Mouse (Mus musculus): ENCODE data around the gene Gsdma2. TPM values are rescaled to one million over a fixed set of nuclear protein-coding genes. Genes with fewer than 3 reads are reported as not detected.
"Not testable (repeated sequence)": the region's sequence is repeated elsewhere in the genome, so short reads cannot be mapped to it uniquely, and the experiment has no call there.

Gene Gsdma2
- total RNA-seq (2021) = not detected
- long read RNA-seq, experiment 1 = 0 reads
- long read RNA-seq, experiment 2 = 0 reads

DNA sequence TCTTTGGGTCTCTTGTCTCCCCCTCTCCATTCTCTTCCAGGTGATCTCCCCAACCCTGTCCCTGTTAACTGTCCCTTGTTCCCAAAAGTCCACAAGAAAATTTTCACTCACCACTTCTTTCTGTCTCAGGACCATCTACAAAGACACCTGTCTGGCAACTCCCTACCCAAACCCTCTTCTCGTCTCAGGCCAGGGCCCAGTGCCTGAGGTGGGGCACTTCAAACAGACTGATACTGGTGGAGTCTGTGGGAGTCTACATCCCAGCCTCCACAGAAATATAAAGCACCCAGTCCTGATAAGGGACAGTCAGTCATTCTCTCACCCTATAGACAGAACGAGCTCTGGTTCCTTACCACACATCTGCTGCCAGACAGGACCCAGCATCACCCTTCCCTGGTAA, at the start of gene Gsdma2:
Gsdma2 (plus strand) TSS at position 301 of the 400 bp plus-strand sequence.
- no peak for DNase-seq (ENCODE audit: low spot score in 2 of 2)

GRCm38 (mm10) chr11:98597363-98597762, 49.2 kb upstream of the Gsdma2 start:
- no peak for DNase-seq (ENCODE audit: low spot score in 2 of 2)

- no peak for DNase-seq (ENCODE audit: low spot score in 2 of 2)
These were observed 48.6 kb upstream of the Gsdma2 start, which contains the start of gene Lrrc3c for GRCm38 (mm10) chr11:98597991-98598390. TSS of gene Lrrc3c (plus strand) at chr11:98598291.

DNA sequence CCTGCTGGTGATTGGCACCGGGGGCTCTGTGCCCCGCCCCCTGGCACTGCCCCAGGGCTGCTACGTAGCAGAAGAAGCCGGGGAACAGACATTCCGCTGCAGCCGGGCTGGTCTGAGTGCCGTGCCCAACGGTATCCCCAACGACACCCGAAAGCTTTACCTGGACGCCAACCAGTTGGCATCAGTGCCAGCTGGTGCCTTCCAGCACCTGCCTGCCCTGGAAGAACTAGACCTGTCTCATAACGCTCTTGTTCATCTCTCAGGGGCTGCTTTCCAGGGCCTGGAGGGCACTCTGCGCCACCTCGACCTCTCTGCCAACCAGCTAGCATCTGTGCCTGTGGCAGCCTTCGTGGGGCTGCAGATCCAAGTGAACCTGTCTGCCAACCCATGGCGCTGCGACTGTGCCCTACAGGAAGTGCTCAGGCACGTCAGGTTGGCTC, 47.7 kb upstream of the Gsdma2 start:
- no peak for DNase-seq (ENCODE audit: low spot score in 2 of 2)

GRCm38 (mm10) chr11:98599291-98599690, 47.3 kb upstream of the Gsdma2 start:
- no peak for DNase-seq (ENCODE audit: low spot score in 2 of 2)

DNA sequence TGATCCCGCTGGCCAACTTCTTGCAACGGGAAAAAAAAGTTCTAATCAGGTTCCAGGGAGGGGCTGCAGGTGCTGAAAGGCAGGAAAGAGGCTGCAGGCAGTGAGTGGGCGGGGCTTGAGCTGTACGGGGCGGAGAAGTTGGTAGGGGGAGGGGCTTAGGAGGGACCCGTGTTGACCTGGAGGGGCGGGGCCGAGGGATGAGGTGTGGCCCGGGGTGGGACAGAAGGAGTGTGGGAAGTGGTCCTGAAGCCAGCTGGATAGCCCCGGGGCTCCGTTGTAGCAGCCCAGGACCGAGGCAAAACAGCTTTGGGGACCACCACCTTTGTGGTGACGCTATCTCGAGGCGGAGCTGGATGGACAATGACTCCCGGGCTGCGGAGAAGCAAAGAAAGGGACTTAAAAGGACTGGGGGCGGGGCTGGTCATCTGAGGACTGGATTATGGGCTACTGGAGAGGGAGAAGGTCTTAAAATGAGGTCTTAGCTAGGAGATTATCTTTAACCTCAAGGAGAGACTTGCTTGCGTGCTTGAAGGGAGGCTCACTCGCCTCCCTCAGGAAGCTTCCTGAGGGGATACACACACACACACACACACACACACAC, 44.4 kb upstream of the Gsdma2 start:
- no peak for DNase-seq (ENCODE audit: low spot score in 2 of 2)

DNA sequence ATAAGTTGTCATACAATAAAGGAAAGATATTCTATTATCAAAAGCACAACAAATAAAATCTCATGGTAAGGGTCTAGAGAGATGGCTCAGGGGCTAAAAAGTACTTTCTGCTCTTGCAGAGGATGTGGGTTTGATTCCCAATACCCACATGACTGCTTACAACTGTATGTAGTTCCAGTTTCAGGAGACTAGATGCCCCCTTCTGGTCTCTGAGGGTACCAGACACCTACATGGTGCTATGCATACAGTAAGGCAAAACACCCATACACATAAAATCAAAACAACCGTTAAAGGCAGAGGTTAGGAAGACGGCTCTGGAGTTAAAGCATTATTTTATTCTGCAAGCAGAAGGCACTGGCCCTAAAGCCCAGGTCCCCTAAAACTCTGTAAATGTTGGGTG, 42.6 kb upstream of the Gsdma2 start:
- DNase-seq (ENCODE audit: low spot score in 2 of 2) = no peak

DNA sequence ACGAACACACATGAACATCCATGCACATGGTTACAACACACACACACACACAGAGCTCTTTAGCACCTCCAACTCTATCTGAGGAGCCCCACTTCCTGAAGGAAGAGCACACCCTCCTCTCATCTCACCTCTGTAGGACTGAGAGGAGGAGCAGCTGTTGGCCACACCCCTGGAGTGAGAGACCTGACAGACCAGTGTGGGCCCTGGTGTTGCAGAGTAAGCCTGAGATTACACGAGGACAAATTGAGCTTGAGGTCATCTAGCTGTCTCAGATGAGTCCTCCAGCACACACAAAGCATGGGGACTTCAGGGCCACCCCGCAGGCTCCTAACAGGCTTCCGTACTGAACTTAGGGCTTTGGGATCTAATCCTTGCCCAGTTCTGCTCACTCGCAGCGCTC, 41.6 kb upstream of the Gsdma2 start:
- DNase-seq (ENCODE audit: low spot score in 2 of 2) = not testable (repeated sequence)

- peak; percentile 23 to 33 for DNase-seq (ENCODE audit: low spot score in 2 of 2)
These were observed 39.8 kb upstream of the Gsdma2 start for GRCm38 (mm10) chr11:98606763-98607162.

- DNase-seq (ENCODE audit: low spot score in 2 of 2) = no peak
These were observed 25.8 kb upstream of the Gsdma2 start for GRCm38 (mm10) chr11:98620791-98621190.

- DNase-seq (ENCODE audit: low spot score in 2 of 2) = not testable (repeated sequence)
These were observed 22.6 kb upstream of the Gsdma2 start for GRCm38 (mm10) chr11:98623981-98624380.

- not testable (repeated sequence) for DNase-seq (ENCODE audit: low spot score in 2 of 2)
These were observed 22.2 kb upstream of the Gsdma2 start for GRCm38 (mm10) chr11:98624381-98624780.

DNA sequence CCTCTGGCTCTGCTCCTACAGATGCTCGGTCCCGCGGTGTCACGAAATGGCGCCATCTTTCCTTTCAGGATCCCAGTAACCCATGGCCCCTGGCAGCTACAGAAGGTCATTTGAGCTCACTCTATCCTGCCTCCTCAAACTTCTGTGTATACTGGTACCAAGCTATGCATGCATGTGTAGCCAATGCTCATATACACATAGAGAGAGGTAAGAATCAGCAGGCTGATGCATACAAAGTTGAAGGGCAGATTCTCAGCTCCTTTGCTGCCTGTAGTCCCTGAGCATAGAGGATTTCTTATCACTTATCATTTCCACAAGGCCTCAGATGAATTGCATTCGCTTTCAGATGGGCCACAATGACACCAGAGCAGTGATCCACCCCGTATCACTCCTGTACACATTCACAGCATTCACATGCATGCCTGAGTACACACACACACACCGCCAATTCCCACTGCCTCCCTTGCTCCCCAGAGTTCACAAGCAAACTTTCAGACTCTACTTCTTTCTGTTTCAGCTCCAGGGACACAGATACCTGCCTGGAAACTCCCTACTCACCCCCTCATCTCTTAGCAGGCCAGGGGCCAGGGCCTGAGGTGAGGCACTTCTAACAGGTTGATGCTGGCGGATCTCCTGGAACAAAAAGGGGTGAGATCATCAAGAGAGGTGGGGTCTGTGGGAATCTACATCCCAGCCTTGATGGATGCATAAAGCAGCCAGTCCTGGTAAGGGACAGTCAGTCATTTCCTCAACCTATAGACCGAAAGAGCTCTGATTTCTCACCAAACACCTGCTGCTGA, 20.7 kb upstream of the Gsdma2 start, which contains the start of the genes Gm12355 and Gsdma3:
Gm12355 (minus strand) TSS at position 51 of the 800 bp plus-strand sequence.
Gsdma3 (plus strand) TSS at position 750 of the 800 bp plus-strand sequence.
- DNase-seq (ENCODE audit: low spot score in 2 of 2) = no peak

GRCm38 (mm10) chr11:98628706-98629105, 17.9 kb upstream of the Gsdma2 start:
- no peak for DNase-seq (ENCODE audit: low spot score in 2 of 2)

- no peak for DNase-seq (ENCODE audit: low spot score in 2 of 2)
These were observed 15.9 kb upstream of the Gsdma2 start for GRCm38 (mm10) chr11:98630646-98631045.

- not testable (repeated sequence) for DNase-seq (ENCODE audit: low spot score in 2 of 2)
These were observed 11.1 kb upstream of the Gsdma2 start for GRCm38 (mm10) chr11:98635312-98635970.

- DNase-seq (ENCODE audit: low spot score in 2 of 2) = no peak
These were observed 9.1 kb upstream of the Gsdma2 start for GRCm38 (mm10) chr11:98637501-98637900.

DNA sequence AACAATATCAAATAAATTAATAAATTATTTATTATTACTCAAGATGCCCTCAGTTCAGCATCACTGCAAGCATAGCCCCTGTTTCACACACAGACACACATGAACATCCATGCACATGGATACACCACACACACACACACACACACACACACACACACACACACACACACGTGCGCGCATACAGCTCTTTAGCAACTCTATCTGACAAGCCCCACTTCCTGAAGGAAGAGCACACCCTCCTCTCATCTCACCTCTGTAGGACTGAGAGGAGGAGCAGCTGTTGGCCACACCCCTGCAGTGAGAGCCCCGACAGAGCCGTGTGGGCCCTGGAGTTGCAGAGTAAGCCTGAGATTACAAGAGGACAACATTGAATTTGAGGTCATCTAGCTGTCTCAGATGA, 6.5 kb upstream of the Gsdma2 start:
- DNase-seq (ENCODE audit: low spot score in 2 of 2) = no peak

- DNase-seq (ENCODE audit: low spot score in 2 of 2) = no peak
These were observed 1.8 kb upstream of the Gsdma2 start for GRCm38 (mm10) chr11:98644757-98645156.

DNA sequence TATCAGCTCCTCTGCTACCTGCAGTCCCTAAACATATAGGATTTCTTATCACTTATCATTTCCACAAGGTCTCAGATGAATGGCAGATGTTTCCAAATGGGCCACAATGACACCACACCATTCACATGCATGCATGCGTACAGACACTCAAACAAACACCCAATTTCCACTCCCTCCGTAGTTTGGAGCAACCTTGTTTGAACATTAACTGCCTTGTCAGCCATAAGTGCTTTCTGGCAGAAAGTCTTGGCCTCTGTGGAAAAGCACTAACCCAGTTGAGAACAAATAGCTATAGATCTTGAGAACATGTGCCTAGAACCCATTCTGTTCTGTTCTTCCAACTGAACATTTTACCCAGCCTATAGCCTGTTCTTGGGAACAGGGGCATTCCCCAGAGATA, 613 bp upstream of the Gsdma2 start:
- DNase-seq (ENCODE audit: low spot score in 2 of 2) = no peak

DNA sequence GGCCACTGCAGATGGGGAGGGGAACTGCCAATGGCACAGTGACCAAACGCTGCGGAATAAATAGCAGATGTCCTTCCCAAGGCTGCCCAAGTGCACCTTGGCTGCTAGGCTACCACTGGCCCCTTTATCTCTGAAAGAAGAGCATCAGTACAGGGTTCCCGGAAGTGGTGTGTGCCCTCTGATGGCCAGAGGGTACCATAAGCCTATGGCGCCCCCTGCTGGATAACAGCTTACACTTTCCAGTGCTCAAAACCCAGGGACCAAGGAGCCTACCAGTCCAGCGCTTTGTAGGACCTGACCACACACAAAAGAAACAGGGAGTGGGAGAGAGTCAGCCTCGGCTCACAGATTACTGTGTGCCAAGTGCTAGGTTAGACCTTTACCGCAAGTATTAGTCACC, 8.5 kb downstream of the Gsdma2 start:
- DNase-seq (ENCODE audit: low spot score in 2 of 2) = peak; percentile 10 to 13

- peak; percentile 32 to 41 for DNase-seq (ENCODE audit: low spot score in 2 of 2)
These were observed 14.0 kb downstream of the Gsdma2 start for GRCm38 (mm10) chr11:98660517-98660916.
